Mouse (Mus musculus) cerebellum, adult 2 months (tissue): ENCODE measurements around the gene Hoxc8. TPM values are rescaled to one million over a fixed set of nuclear protein-coding genes. Genes with fewer than 3 reads are reported as not detected.

Experiments used
- DNase-seq, 2 experiments: peaks; one replicate each; pipeline ENCODE4 v3.0.0; 2021
- H3K27ac ChIP-seq: fragments of 200-500 bp; 2 replicates; pipeline ENCODE4 v1.5.1; 2012; ENCODE audit warnings: low read length, control low read depth, inconsistent platforms; ENCODE audit not compliant: insufficient read depth
- H3K27me3 ChIP-seq: fragments of 200-500 bp; 2 replicates; pipeline ENCODE4 v1.6.1; 2012; ENCODE audit warnings: inconsistent platforms, mild to moderate bottlenecking, low read length, moderate library complexity; ENCODE audit not compliant: control insufficient read depth, insufficient read depth
- H3K4me1 ChIP-seq: fragments of 200-500 bp; 2 replicates; pipeline ENCODE4 v1.6.1; 2011; ENCODE audit warnings: low read length; ENCODE audit not compliant: control insufficient read depth, insufficient read depth
- H3K4me3 ChIP-seq: fragments of 200-500 bp; replicated peaks from 2 replicates; pipeline ENCODE3; 2011; ENCODE audit warnings: mild to moderate bottlenecking, low read depth, low read length, control low read depth; ENCODE audit not compliant: insufficient read depth
- CTCF ChIP-seq: fragments of 200-500 bp; IDR thresholded peaks from 2 replicates; pipeline ENCODE4 v1.5.1; 2011; ENCODE audit warnings: low read depth, mild to moderate bottlenecking, control low read depth, low read length, moderate library complexity, borderline replicate concordance; ENCODE audit not compliant: insufficient read depth
- POLR2A ChIP-seq: fragments of 200-500 bp; IDR thresholded peaks from 2 replicates; pipeline ENCODE4 v1.6.1; 2011; ENCODE audit warnings: low read length, control low read depth, borderline replicate concordance; ENCODE audit not compliant: insufficient read depth
- WGBS: fragments of 180-500 bp; shearing (Covaris S2); methylation state at CpG from one replicate; pipeline ENCODE4 v1.1.7; 2018; 5-methylcytosine and 5-hydroxymethylcytosine counted together
- polyA plus RNA-seq: library from polyadenylated mRNA; depleted of rRNA; stranded (reverse); fragments of >200 nt; gene quantifications from 2 replicates; pipeline ENCODE4 v1.2.3, GENCODE M21; 2012

The Hoxc8 gene
- polyA plus RNA-seq, 1 experiment = not detected

DNA sequence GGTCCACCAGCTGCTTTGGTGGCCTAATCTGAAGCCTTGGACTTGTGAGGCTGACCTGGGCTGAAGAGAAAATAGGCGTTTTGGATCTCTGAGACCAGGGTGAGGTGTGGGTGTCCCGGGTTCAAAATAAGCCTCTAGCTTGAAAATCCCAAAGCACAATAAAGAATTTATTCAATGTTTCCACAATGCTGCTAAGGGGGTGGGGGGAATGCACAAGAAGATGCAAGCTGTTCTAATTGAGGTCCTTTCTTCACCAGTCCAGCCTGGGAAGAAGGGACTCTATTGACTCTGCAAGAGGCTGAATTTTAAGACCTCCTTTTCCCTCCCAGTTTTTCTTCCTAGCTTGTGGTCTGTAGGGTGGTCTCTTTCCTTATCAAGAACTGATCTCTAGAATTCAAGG is 39.5 kb upstream of the Hoxc8 start:
- Histone ChIP-seq H3K4me1 (no peaks in the 10 kb centered on the region), H3K27ac (no peak overlapping the region), H3K4me3 (no peak overlapping the region), H3K27me3 (peaks cover 12% of the 10 kb centered on the region; the same call in 1 of the 2 replicates)
- TF ChIP-seq POLR2A (no peak), CTCF (no peak)
- 17% methylated on average over 2 of the region's 2 CpGs for WGBS
- DNase-seq = no peak

DNA sequence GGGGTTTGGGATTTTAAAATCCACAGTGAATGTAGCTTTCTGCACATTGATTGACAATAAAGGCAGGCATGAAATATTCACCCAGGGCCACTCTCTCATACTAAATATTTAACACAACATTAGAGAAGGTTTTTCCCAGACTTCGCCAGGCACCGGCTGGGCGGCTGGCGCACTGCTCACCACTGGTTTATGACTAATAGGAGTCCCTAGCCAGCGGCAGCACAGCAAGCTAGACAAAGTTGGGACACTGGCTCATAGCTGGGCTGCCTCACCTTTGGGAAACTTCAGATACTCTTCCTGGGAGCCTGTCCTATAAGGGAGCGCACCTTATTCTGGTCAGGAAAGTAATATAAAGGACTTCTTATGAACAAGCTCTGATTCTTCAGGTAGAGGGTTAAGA is 36.8 kb upstream of the Hoxc8 start:
- peaks cover 14% of the 10 kb centered on the region; the same call in 1 of the 2 replicates for H3K27me3 ChIP-seq
- TF ChIP-seq POLR2A (no peak), CTCF (no peak)
- no peak overlapping the region for H3K27ac ChIP-seq
- WGBS = 6% methylated on average over 6 of the region's 6 CpGs
- no peak overlapping the region for H3K4me3 ChIP-seq
- H3K4me1 ChIP-seq = no peaks in the 10 kb centered on the region
- DNase-seq = no peak

DNA sequence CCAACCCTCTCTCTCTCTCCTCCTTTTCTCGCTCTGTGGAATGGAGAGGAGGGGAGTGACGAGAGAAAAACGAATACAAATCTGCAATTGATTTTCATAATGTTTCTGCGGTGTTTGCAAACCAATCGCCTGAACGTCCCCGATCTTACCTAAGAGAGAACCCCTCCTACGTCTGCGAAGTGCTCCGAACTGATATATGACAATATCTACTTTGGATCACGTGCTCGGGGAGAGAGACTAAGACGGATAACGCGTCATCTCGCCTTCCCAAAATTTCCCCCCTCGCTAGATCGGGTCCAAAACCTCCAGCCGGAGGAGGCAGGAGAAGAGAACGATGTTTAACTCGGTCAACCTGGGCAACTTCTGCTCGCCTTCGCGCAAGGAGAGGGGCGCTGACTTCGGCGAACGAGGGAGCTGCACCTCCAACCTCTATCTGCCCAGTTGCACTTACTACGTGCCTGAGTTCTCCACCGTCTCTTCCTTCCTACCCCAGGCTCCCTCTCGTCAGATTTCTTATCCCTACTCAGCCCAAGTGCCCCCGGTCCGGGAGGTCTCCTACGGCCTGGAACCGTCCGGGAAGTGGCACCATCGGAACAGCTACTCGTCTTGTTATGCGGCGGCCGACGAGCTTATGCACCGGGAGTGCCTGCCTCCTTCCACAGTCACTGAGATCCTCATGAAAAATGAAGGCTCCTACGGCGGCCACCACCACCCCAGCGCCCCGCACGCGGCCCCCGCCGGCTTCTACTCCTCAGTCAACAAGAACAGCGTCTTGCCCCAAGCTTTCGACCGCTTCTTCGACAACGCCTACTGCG is 36.0 kb upstream of the Hoxc8 start, which contains the start of gene Hoxc11:
Hoxc11 (plus strand) TSS at position 236 of the 815 bp plus-strand sequence.
- no peaks in the 10 kb centered on the region for H3K4me1 ChIP-seq
- no peak for DNase-seq
- no peak within 1 kb of the TSS for H3K27ac ChIP-seq
- under 1% methylated on average over 57 of the region's 57 CpGs for WGBS
- peaks cover 12% of the 10 kb centered on the region; the same call in 1 of the 2 replicates for H3K27me3 ChIP-seq
- TF ChIP-seq CTCF = no peak
- TF ChIP-seq POLR2A = no peak
- no peak within 1 kb of the TSS for H3K4me3 ChIP-seq

DNA sequence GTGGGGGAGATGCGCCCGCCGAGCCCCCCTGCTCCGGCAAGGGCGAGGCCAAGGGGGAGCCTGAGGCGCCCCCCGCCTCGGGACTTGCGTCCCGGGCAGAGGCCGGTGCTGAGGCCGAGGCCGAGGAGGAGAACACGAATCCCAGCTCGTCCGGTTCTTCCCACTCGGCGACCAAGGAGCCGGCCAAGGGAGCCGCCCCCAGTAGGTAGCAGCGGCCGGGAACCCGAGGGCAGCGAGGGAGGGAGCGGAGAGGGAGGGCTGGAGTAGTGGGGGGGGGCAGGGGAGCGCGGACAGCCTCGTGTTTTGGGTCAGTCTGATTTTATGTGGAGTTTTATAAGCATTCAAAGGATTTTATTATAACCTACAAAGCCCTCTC is 35.4 kb upstream of the Hoxc8 start:
- DNase-seq = no peak
- no peak for TF ChIP-seq POLR2A
- TF ChIP-seq CTCF = no peak
- Histone ChIP-seq H3K27ac (no peak overlapping the region), H3K27me3 (peaks cover 11% of the 10 kb centered on the region; the same call in 1 of the 2 replicates), H3K4me1 (no peaks in the 10 kb centered on the region), H3K4me3 (no peak overlapping the region)
- WGBS = under 1% methylated on average over 28 of the region's 28 CpGs

DNA sequence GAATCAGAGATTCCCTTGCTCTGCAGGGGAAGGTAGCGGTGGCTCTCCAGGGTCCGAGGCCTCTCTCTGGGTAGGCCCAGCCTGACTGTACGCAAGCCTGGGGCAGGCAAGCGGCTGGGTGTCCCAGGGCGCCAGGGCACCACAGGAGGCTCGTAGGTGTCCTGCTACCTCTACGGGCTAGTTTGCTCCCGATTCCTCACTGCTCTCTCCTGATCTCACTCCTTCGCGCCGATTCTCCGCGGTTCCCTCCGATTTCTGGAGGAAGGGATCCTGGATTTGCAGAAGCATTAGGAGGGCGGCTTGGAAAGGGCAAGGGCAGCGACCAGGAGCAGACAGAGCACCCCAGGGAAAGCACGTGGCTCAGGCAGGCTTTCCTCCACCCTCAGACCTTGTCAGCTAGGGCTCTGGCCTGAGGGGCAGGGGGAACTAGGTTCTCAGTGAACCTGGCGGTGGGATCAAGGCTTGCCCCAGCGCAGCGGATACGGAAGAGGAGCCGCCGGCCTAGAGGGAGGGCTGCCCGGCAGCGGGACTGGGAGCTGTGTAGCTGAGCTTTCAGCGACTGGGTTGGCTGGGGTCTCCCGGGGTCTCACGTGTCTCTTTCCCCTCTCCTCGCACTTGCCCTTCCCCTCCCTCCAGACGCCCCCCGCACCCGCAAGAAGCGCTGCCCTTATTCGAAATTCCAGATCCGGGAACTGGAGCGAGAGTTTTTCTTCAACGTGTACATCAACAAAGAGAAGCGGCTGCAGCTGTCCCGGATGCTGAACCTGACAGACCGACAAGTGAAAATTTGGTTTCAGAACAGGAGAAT is 34.4 kb upstream of the Hoxc8 start:
- no peak overlapping the region for H3K4me3 ChIP-seq
- DNase-seq = no peak
- no peak for TF ChIP-seq POLR2A
- no peak for TF ChIP-seq CTCF
- H3K27ac ChIP-seq = no peak overlapping the region
- H3K4me1 ChIP-seq = no peaks in the 10 kb centered on the region
- peaks cover 11% of the 10 kb centered on the region; the same call in 1 of the 2 replicates for H3K27me3 ChIP-seq
- 2% methylated on average over 40 of the region's 40 CpGs for WGBS

DNA sequence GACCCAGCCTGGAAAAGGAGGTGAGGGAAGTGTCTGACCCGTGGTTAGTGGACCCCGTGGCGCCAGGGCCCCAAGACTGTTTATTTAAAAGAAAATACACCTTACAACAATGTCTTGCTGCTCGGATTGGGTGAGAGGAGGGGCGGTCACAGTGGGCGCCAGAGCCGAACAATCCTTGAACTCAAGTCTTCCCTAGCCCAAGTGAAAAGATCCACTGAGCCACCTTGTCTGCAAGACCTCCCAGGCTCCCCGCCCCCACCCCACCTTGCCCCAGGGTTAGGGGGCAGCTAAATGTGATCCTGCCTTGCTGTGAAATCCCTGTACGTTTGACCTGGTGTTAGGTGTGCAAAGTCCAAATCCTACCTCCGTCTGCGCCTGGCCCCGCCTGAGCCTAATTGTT is 33.5 kb upstream of the Hoxc8 start:
- Histone ChIP-seq H3K4me3 (no peak overlapping the region), H3K4me1 (no peaks in the 10 kb centered on the region), H3K27ac (no peak overlapping the region), H3K27me3 (peaks cover 9% of the 10 kb centered on the region; the same call in 1 of the 2 replicates)
- DNase-seq = no peak
- TF ChIP-seq CTCF (no peak), POLR2A (no peak)
- WGBS = 2% methylated on average over 12 of the region's 12 CpGs

DNA sequence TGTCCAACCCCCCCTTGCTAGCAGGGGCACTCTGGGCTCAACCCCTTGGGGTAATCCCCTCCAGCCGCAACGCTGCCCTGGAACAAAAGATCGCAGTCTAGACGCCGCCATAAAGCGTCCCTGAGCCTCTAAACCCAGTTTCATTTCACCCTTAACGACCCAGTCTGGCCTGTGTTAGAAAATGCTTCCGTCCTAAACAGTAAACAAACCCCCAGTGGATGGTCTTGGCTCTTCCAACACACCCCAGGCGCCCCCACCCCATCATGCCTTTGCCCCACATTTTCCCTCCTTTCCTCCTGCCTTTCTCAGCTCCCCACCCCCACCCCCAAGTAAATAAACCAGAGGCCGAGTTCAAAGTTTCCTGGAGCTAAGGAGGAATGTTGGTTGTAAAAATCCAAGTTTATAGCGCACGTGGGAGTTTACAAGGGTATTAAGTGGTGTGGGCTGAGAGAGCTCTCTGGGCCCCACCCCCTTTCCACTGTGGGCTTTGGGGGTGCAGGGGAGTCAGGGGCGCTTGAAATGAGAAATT is 30.7 kb upstream of the Hoxc8 start:
- Histone ChIP-seq H3K27me3 (peaks cover 16% of the 10 kb centered on the region; the same call in 1 of the 2 replicates), H3K27ac (no peak overlapping the region), H3K4me1 (no peaks in the 10 kb centered on the region), H3K4me3 (no peak overlapping the region)
- no peak for DNase-seq
- TF ChIP-seq CTCF (no peak), POLR2A (no peak)
- 1% methylated on average over 13 of the region's 13 CpGs for WGBS
